Mouse (Mus musculus) kidney, adult 2 months (tissue): ENCODE data around the gene Hnf1a.

Source experiments
- CTCF ChIP-seq: fragments of 200-500 bp; conservative IDR thresholded peaks from 2 replicates; pipeline ENCODE4 v1.5.1; 2011; ENCODE audit warnings: low read depth, mild to moderate bottlenecking, control low read depth, low read length, moderate library complexity, mixed read lengths; ENCODE audit not compliant: insufficient read depth, insufficient read length
- POLR2A ChIP-seq: fragments of 200-500 bp; IDR thresholded peaks from one replicate; pipeline ENCODE4 v1.6.1; 2011; ENCODE audit warnings: low read depth, low read length, control low read depth

DNA sequence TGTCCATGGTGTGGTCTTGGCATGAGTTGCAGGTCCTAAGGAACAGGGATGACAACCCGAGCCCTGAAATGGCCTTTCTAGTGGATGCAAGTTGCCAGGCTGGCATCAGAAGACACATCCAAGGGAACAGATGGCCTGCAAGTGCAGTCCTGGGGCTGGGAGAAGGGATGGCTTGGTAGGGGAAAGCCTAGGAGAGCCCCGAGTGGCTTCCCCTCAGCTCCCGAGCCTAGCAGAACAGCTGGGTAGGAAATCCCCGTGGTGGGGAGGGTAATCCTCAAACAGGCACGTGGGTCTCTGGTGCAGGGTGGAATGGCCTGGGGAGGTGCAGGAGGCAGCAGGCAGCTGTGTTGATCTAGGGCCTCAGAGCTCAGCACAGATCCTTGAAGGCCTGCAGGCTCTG is 21.6 kb downstream of the Hnf1a start:
- TF ChIP-seq CTCF (no peak), POLR2A (no peak)
